Mouse (Mus musculus): ENCODE results near the gene Krcc1.

- no peak for TF ChIP-seq POLR2A (IDR thresholded peaks at IDR 0.05; ENCODE audit: low read depth, low read length)
- TF ChIP-seq HCFC1 (IDR thresholded peaks at IDR 0.05; ENCODE audit: low read depth, low read length): no peak
- TF ChIP-seq USF1 (IDR thresholded peaks at IDR 0.05; ENCODE audit: low read depth, low read length): no peak
- no peak for TF ChIP-seq NRF1 (IDR thresholded peaks at IDR 0.05; ENCODE audit: low read depth, low read length)
These were observed 27.3 kb downstream of the Krcc1 start for GRCm38 (mm10) chr6:71298751-71299150.

All from CH12.LX (cell line).